Mouse (Mus musculus) central nervous system, embryonic 11.5 days (tissue): Measurements from ENCODE around the gene Catsper2. TPM values are rescaled to one million over a fixed set of nuclear protein-coding genes. Genes with fewer than 3 reads are reported as not detected.

Source experiments
- polyA plus RNA-seq: library from polyadenylated mRNA; depleted of rRNA; stranded (reverse); fragments of >200 nt; gene quantifications from 2 replicates; pipeline ENCODE4 v1.2.3, GENCODE M21; 2012; rRNA removed

The Catsper2 gene
- polyA plus RNA-seq, result 3.7 and 6.3 TPM in 2 replicates

GRCm38 (mm10) chr2:121413387-121414042 lies at the start of gene Catsper2, which contains the start of gene Pdia3:
Catsper2 (minus strand) TSS chr2:121413792.
Pdia3 (plus strand) TSS chr2:121413775.

DNA sequence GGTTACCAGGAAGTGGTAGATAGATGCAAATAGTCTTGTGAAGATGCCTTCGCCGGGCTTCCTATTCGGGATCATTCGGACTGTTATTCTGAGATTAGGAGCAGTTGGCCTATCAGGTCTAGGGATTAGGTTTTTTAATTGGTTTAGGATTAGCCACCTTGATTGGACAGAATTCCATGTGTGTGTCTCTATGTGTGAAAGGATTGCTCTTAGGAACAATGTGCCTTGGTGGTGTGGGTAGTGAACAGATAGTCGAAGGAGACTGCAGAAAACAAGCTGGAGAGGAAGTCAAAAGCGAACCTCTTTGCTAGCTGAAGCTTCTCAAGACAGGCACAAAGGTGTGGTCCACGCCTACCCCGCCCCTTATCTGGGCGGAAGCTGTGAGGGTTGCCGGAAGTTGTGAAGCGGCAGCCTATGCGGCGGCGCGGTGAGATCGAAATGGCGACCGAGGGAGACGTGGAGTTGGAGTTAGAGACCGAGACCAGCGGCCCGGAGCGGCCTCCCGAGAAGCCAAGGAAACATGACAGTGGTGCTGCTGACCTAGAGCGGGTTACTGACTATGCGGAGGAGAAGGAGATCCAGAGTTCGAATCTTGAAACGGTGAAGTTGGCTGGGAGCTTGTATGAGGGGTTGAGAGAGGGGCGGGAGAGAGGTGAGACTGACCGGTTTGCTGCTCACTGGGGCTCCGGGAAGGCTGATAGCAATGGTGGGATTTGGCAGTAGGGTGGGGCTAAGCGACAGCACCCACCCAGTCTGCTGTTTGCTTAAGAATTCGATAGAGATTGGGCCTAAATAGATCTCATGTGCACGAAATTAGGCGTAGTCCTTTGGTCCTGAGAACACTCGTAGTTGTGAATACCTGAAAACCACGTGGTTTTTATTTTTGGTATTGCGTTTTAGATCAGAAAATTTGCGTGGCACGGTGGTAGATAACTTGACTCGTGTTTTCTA lies 43.4 kb upstream of the Catsper2 start, which contains the start of gene Serinc4:
Gene Serinc4 (minus strand): TSS at position 90 of the 951 bp plus-strand sequence.

GRCm38 (mm10) chr2:121452990-121453389 lies 39.4 kb upstream of the Catsper2 start, which contains the start of gene Hypk:
Hypk (plus strand) TSS chr2:121453290.

GRCm38 (mm10) chr2:121448739-121449535 lies 35.3 kb upstream of the Catsper2 start, which contains the start of gene Serf2:
Serf2 (plus strand) TSS chr2:121449195.

GRCm38 (mm10) chr2:121444178-121444577 lies 30.6 kb upstream of the Catsper2 start, which contains the start of gene Ell3:
Ell3 (minus strand) TSS chr2:121444278.

GRCm38 (mm10) chr2:121386961-121387575 lies 26.5 kb downstream of the Catsper2 start, which contains the start of gene Strc:
Strc (minus strand) TSS chr2:121387168.

DNA sequence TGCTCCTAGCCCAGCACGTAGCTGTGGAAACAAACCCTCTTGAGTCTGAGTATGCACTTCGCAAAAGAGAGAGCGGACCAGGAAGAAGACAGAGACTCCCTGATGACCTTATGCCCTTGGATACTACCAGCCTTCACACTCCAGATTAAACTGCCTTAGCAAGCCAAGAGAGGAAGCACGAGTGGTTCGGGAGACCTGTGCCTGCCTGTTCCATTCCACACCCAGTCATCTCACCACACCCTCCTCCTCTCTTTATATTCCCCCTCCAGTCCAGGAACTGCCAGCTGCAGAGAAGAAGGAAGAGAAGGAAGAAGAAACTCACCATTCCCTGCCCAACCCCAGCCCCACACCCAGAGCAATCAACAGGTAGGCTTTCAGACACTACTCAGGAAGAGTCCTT lies 56.1 kb downstream of the Catsper2 start, which contains the start of gene Ckmt1:
Gene Ckmt1 (plus strand): TSS at position 221 of the 400 bp plus-strand sequence.

GRCm38 (mm10) chr2:121354820-121355592 lies 58.6 kb downstream of the Catsper2 start, which contains the start of gene Ppip5k1:
Ppip5k1 (minus strand) TSS chr2:121355396.

Other genes starting within 250 kb of the Catsper2 start
- gene Tubgcp4, start 243.1 kb downstream of the Catsper2 start, polyA plus RNA-seq, result 37.1 and 58.8 TPM in 2 replicates
- gene Zscan29, start 242.7 kb downstream of the Catsper2 start, polyA plus RNA-seq, result 9.0 and 11.5 TPM in 2 replicates
- 129 and 166 TPM in 2 replicates for gene Trp53bp1, start 142.4 kb downstream of the Catsper2 start, polyA plus RNA-seq
- 8.4 and 8.7 TPM in 2 replicates for gene Map1a, start 124.2 kb downstream of the Catsper2 start, polyA plus RNA-seq
- 15.0 and 18.7 TPM in 2 replicates for gene Ppip5k1, start 58.4 kb downstream of the Catsper2 start, polyA plus RNA-seq
- gene Ckmt1, start 56.1 kb downstream of the Catsper2 start, polyA plus RNA-seq, result 5.8 and 6.1 TPM in 2 replicates
- gene Strc, start 26.6 kb downstream of the Catsper2 start, polyA plus RNA-seq, result 0.01 and 0.02 TPM in 2 replicates
- gene Pdia3, start within 50 bp of the Catsper2 start, polyA plus RNA-seq, result 229 and 230 TPM in 2 replicates
- 1.5 and 2.2 TPM in 2 replicates for gene Ell3, start 30.5 kb upstream of the Catsper2 start, polyA plus RNA-seq
- 398 and 607 TPM in 2 replicates for gene Serf2, start 35.4 kb upstream of the Catsper2 start, polyA plus RNA-seq
- gene Hypk, start 39.5 kb upstream of the Catsper2 start, polyA plus RNA-seq, result 29.2 and 45.9 TPM in 2 replicates
- 1.4 and 2.4 TPM in 2 replicates for gene Serinc4, start 43.0 kb upstream of the Catsper2 start, polyA plus RNA-seq
- 28.9 and 58.7 TPM in 2 replicates for gene Mfap1b, start 60.3 kb upstream of the Catsper2 start, polyA plus RNA-seq
- 18.5 and 21.4 TPM in 2 replicates for gene Mfap1a, start 92.9 kb upstream of the Catsper2 start, polyA plus RNA-seq
- 22.7 and 23.4 TPM in 2 replicates for gene Wdr76, start 92.9 kb upstream of the Catsper2 start, polyA plus RNA-seq